Mouse (Mus musculus) kidney, adult 10 weeks (tissue): ENCODE measurements around the gene Vstm2l. TPM values are rescaled to one million over a fixed set of nuclear protein-coding genes. Genes with fewer than 3 reads are reported as not detected.

Source experiments
- polyA plus RNA-seq: library from polyadenylated mRNA; stranded (reverse); fragments of 350-450 nt; fragmentation: Illumina TruSeq; extraction: RNeasy Lipid Tissue Mini Kit (QIAGEN cat#74804); gene quantifications from one replicate; pipeline ENCODE4 v1.2.3, GENCODE M21; 2014; ENCODE audit warnings: low read depth, low replicate concordance

Gene Vstm2l
- not detected for polyA plus RNA-seq

GRCm38 (mm10) chr2:157914105-157914764 is at the start of gene Vstm2l:
Gene Vstm2l (plus strand): TSS chr2:157914653.

Other genes starting within 250 kb of the Vstm2l start
- gene Ctnnbl1, start 177.3 kb upstream of the Vstm2l start, polyA plus RNA-seq = 1.6 TPM
- 12.2 TPM for gene Tti1, start 113.8 kb downstream of the Vstm2l start, polyA plus RNA-seq
- 12.9 TPM for gene Rprd1b, start 113.8 kb downstream of the Vstm2l start, polyA plus RNA-seq
- 5.1 TPM for gene Tgm2, start 231.8 kb downstream of the Vstm2l start, polyA plus RNA-seq